Mouse (Mus musculus): ENCODE measurements around the gene Glt28d2.

DNA sequence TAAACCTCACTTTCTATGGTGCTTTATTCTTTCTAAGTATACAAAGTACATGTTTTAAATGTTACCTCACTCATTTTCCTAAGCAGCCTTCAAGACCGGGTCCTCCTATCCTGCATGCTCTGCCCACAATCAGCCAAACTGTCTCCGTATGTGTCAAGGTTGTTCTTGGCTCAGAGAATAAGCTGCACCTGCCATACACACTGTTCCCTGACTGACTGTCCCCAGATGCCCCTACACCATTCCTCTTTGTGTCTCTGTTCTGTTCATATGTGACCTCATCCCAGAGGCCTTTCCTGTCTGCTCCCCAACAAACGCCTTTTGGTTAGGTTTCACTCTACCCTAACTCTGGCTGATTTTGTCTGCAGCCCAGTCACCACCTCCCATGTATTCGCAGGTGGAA, 60.0 kb downstream of the Glt28d2 start:
- TF ChIP-seq CTCF (IDR thresholded peaks at IDR 0.05; ENCODE audit: low read depth, low read length) = no peak
- TF ChIP-seq GATA1 (IDR thresholded peaks at IDR 0.05; ENCODE audit: borderline replicate concordance, low read length) = no peak
- TF ChIP-seq POLR2AphosphoS5 (IDR thresholded peaks at IDR 0.05; ENCODE audit: insufficient replicate concordance, low read depth, low read length) = no peak
- no peak for TF ChIP-seq GATA2 (IDR thresholded peaks at IDR 0.05; ENCODE audit: borderline replicate concordance, low read depth, low read length)
